Mouse (Mus musculus) heart, embryonic 10.5 days (tissue): ENCODE data around the gene Vps8. TPM values are rescaled to one million over a fixed set of nuclear protein-coding genes. Genes with fewer than 3 reads are reported as not detected.

ENCODE experiments used
- DNase-seq: peaks from one replicate; pipeline ENCODE4 v3.0.0-alpha.2; 2017; ENCODE audit warnings: low spot score
- H3K27ac ChIP-seq: fragments of 300-500 bp; sonication (generic); 2 replicates; pipeline ENCODE4 v1.5.1; 2016; ENCODE audit warnings: mild to moderate bottlenecking
- H3K27me3 ChIP-seq: fragments of 300-500 bp; sonication (generic); 2 replicates; pipeline ENCODE4 v1.6.1; 2016; ENCODE audit warnings: mild to moderate bottlenecking; ENCODE audit not compliant: poor library complexity, insufficient read depth, severe bottlenecking
- H3K36me3 ChIP-seq: fragments of 300-500 bp; sonication (generic); 2 replicates; pipeline ENCODE4 v1.6.1; 2016; ENCODE audit warnings: mild to moderate bottlenecking, moderate library complexity
- H3K4me1 ChIP-seq: fragments of 300-500 bp; sonication (generic); 2 replicates; pipeline ENCODE4 v1.6.1; 2016; ENCODE audit warnings: mild to moderate bottlenecking
- H3K4me3 ChIP-seq: fragments of 300-500 bp; sonication (generic); 2 replicates; pipeline ENCODE4 v1.5.1; 2016; ENCODE audit warnings: mild to moderate bottlenecking, moderate library complexity
- H3K9me3 ChIP-seq: fragments of 300-500 bp; sonication (generic); 2 replicates; pipeline ENCODE4 v1.6.1; 2016; ENCODE audit warnings: mild to moderate bottlenecking, moderate library complexity
- WGBS: fragments of 180-500 bp; shearing (Covaris S2); methylation state at CpG from one replicate; pipeline ENCODE4 v1.1.7; 2016; 5-methylcytosine and 5-hydroxymethylcytosine counted together
- polyA plus RNA-seq: library from polyadenylated mRNA; unstranded; fragments of >200 nt; fragmentation: Nextera tagmentation; extraction: Ambion mirVana; gene quantifications from 2 replicates; pipeline ENCODE4 v1.2.1, GENCODE M21; 2016

Vps8 gene
- polyA plus RNA-seq, 1 experiment from 2014 or later, result 20.6 TPM

- peaks cover 60% of the 10 kb centered on the region for H3K4me1 ChIP-seq
- no peak for DNase-seq
- no peaks in the 10 kb centered on the region for H3K36me3 ChIP-seq
- H3K27ac ChIP-seq, result no peak overlapping the region
- 45% methylated on average over 8 of the region's 8 CpGs for WGBS
- no peaks in the 10 kb centered on the region for H3K9me3 ChIP-seq
- no peaks in the 10 kb centered on the region for H3K27me3 ChIP-seq
- no peak overlapping the region for H3K4me3 ChIP-seq
These were observed 27.0 kb downstream of the Vps8 start for GRCm38 (mm10) chr16:21449890-21450289.

- H3K27me3 ChIP-seq, result no peaks in the 10 kb centered on the region
- H3K36me3 ChIP-seq, result peaks cover 9% of the 10 kb centered on the region; the same call in 1 of the 2 replicates
- WGBS, result 87% methylated on average over 6 of the region's 6 CpGs
- no peaks in the 10 kb centered on the region for H3K9me3 ChIP-seq
- H3K4me3 ChIP-seq, result no peak overlapping the region
- no peak overlapping the region for H3K27ac ChIP-seq
- H3K4me1 ChIP-seq, result peaks cover 34% of the 10 kb centered on the region
- DNase-seq, result no peak
These were observed 29.7 kb downstream of the Vps8 start for GRCm38 (mm10) chr16:21452569-21452968.

- H3K4me3 ChIP-seq, result no peak overlapping the region
- no peak for DNase-seq
- H3K27ac ChIP-seq, result no peak overlapping the region
- H3K4me1 ChIP-seq, result peaks cover 4% of the 10 kb centered on the region; the same call in 1 of the 2 replicates
- 86% methylated on average over 14 of the region's 14 CpGs for WGBS
- no peaks in the 10 kb centered on the region for H3K9me3 ChIP-seq
- peaks cover 34% of the 10 kb centered on the region for H3K36me3 ChIP-seq
- H3K27me3 ChIP-seq, result no peaks in the 10 kb centered on the region
These were observed 34.9 kb downstream of the Vps8 start for GRCm38 (mm10) chr16:21457639-21458369.

GRCm38 (mm10) chr16:21465868-21466267 is 43.0 kb downstream of the Vps8 start:
- Histone ChIP-seq H3K9me3 (no peaks in the 10 kb centered on the region), H3K36me3 (peaks cover 40% of the 10 kb centered on the region), H3K4me1 (no peaks in the 10 kb centered on the region), H3K4me3 (no peak overlapping the region), H3K27me3 (no peaks in the 10 kb centered on the region), H3K27ac (no peak overlapping the region)
- no peak for DNase-seq
- WGBS, result 80% methylated on average over 8 of the region's 8 CpGs

GRCm38 (mm10) chr16:21470416-21470815 is 47.5 kb downstream of the Vps8 start:
- no peak for DNase-seq
- Histone ChIP-seq H3K27me3 (no peaks in the 10 kb centered on the region), H3K27ac (no peak overlapping the region), H3K4me1 (peaks cover 4% of the 10 kb centered on the region; the same call in 1 of the 2 replicates), H3K36me3 (peaks cover 51% of the 10 kb centered on the region), H3K9me3 (no peaks in the 10 kb centered on the region), H3K4me3 (no peak overlapping the region)
- WGBS, result 80% methylated on average over 4 of the region's 4 CpGs

GRCm38 (mm10) chr16:21477074-21477473 is 54.2 kb downstream of the Vps8 start:
- no peak for DNase-seq
- Histone ChIP-seq H3K4me1 (peaks cover 4% of the 10 kb centered on the region; the same call in 1 of the 2 replicates), H3K36me3 (peaks cover 53% of the 10 kb centered on the region), H3K27me3 (no peaks in the 10 kb centered on the region), H3K27ac (no peak overlapping the region), H3K4me3 (no peak overlapping the region), H3K9me3 (no peaks in the 10 kb centered on the region)
- 95% methylated on average over 4 of the region's 4 CpGs for WGBS

GRCm38 (mm10) chr16:21478376-21478775 is 55.5 kb downstream of the Vps8 start:
- WGBS, result 91% methylated on average over 9 of the region's 9 CpGs
- no peaks in the 10 kb centered on the region for H3K27me3 ChIP-seq
- no peaks in the 10 kb centered on the region for H3K9me3 ChIP-seq
- DNase-seq, result no peak
- no peak overlapping the region for H3K4me3 ChIP-seq
- peaks cover 41% of the 10 kb centered on the region for H3K36me3 ChIP-seq
- no peak overlapping the region for H3K27ac ChIP-seq
- peaks cover 4% of the 10 kb centered on the region; the same call in 1 of the 2 replicates for H3K4me1 ChIP-seq

GRCm38 (mm10) chr16:21483803-21484202 is 60.9 kb downstream of the Vps8 start:
- H3K36me3 ChIP-seq, result peaks cover 4% of the 10 kb centered on the region; the same call in 1 of the 2 replicates
- no peak overlapping the region for H3K4me3 ChIP-seq
- 69% methylated on average over 5 of the region's 5 CpGs for WGBS
- H3K4me1 ChIP-seq, result no peaks in the 10 kb centered on the region
- H3K27me3 ChIP-seq, result no peaks in the 10 kb centered on the region
- no peak for DNase-seq
- H3K27ac ChIP-seq, result no peak overlapping the region
- H3K9me3 ChIP-seq, result no peaks in the 10 kb centered on the region

GRCm38 (mm10) chr16:21485716-21486115 is 62.8 kb downstream of the Vps8 start:
- 58% methylated on average over 5 of the region's 5 CpGs for WGBS
- no peaks in the 10 kb centered on the region for H3K4me1 ChIP-seq
- H3K27me3 ChIP-seq, result no peaks in the 10 kb centered on the region
- DNase-seq, result no peak
- no peaks in the 10 kb centered on the region for H3K9me3 ChIP-seq
- no peaks in the 10 kb centered on the region for H3K36me3 ChIP-seq
- H3K27ac ChIP-seq, result no peak overlapping the region
- H3K4me3 ChIP-seq, result no peak overlapping the region

- WGBS, result 51% methylated on average over 4 of the region's 4 CpGs
- Histone ChIP-seq H3K9me3 (no peaks in the 10 kb centered on the region), H3K4me1 (0 out of 2 replicates have a peak, but pooled peaks cover 3% of the 10 kb centered on the region)
These were observed 65.5 kb downstream of the Vps8 start for GRCm38 (mm10) chr16:21488413-21488812.

GRCm38 (mm10) chr16:21492346-21492745 is 69.4 kb downstream of the Vps8 start:
- Histone ChIP-seq H3K9me3 (no peaks in the 10 kb centered on the region), H3K4me1 (peaks cover 12% of the 10 kb centered on the region; the same call in 1 of the 2 replicates), H3K27me3 (no peaks in the 10 kb centered on the region), H3K36me3 (peaks cover 13% of the 10 kb centered on the region), H3K4me3 (no peak overlapping the region), H3K27ac (no peak overlapping the region)
- DNase-seq, result no peak
- WGBS, result 77% methylated on average over 5 of the region's 5 CpGs

More at GRCm38 (mm10) chr16:21488413-21488812, 65.5 kb downstream of the Vps8 start:
- no peak for DNase-seq
- no peaks in the 10 kb centered on the region for H3K36me3 ChIP-seq
- no peak overlapping the region for H3K27ac ChIP-seq
- H3K27me3 ChIP-seq, result no peaks in the 10 kb centered on the region
- no peak overlapping the region for H3K4me3 ChIP-seq

- WGBS, result 65% methylated on average over 2 of the region's 2 CpGs
- no peak for DNase-seq
- no peaks in the 10 kb centered on the region for H3K9me3 ChIP-seq
- no peaks in the 10 kb centered on the region for H3K27me3 ChIP-seq
- no peak overlapping the region for H3K27ac ChIP-seq
- no peak overlapping the region for H3K4me3 ChIP-seq
- peaks cover 13% of the 10 kb centered on the region for H3K36me3 ChIP-seq
- H3K4me1 ChIP-seq, result peaks cover 13% of the 10 kb centered on the region; the same call in 1 of the 2 replicates
These were observed 70.0 kb downstream of the Vps8 start for GRCm38 (mm10) chr16:21492894-21493293.

GRCm38 (mm10) chr16:21494681-21495080 is 71.8 kb downstream of the Vps8 start:
- peaks cover 13% of the 10 kb centered on the region for H3K36me3 ChIP-seq
- H3K9me3 ChIP-seq, result no peaks in the 10 kb centered on the region
- no peak overlapping the region for H3K27ac ChIP-seq
- no peak for DNase-seq
- H3K27me3 ChIP-seq, result no peaks in the 10 kb centered on the region
- WGBS, result 89% methylated on average over 6 of the region's 6 CpGs
- peaks cover 29% of the 10 kb centered on the region for H3K4me1 ChIP-seq
- H3K4me3 ChIP-seq, result no peak overlapping the region
